Mouse (Mus musculus): Measurements from ENCODE around the gene Hist1h2bp. TPM values are rescaled to one million over a fixed set of nuclear protein-coding genes. Genes with fewer than 3 reads are reported as not detected.
"Not testable (repeated sequence)": the region's sequence is repeated elsewhere in the genome, so short reads cannot be mapped to it uniquely, and the experiment has no call there.

The Hist1h2bp gene
- polyA plus RNA-seq, 1 experiment from 2014 or later: not detected

GRCm38 (mm10) chr13:21753524-21754285 lies 33.6 kb upstream of the Hist1h2bp start, which contains the start of the genes Hist1h2ak and Hist1h2bn:
Hist1h2ak (minus strand) TSS chr13:21753827.
Hist1h2bn (plus strand) TSS chr13:21754123.
- WGBS: under 1% methylated on average over 37 of the region's 50 CpGs
- H3K36me3 ChIP-seq (ENCODE audit: control insufficient read depth, insufficient read depth, low read length); H3K9me3 ChIP-seq (ENCODE audit: control insufficient read depth, low read length); H3K27me3 ChIP-seq (ENCODE audit: control insufficient read depth, insufficient read depth, low read length): not testable (repeated sequence)
- H3K4me3 ChIP-seq (ENCODE audit: low read depth, low read length): peak within 1 kb of the TSS; percentile 38
- peaks cover 25% of the 10 kb centered on the region for H3K4me1 ChIP-seq (ENCODE audit: control insufficient read depth, insufficient read depth, low read length)
- H3K27ac ChIP-seq (ENCODE audit: low read depth, low read length): peak within 1 kb of the TSS; percentile 85
- peak within 1 kb of the TSS; percentile 71 for H3K4me2 ChIP-seq (ENCODE audit: low read depth, low read length)
- peak; percentile 97 for ATAC-seq (ENCODE audit: low read depth)
- peak within 1 kb of the TSS; percentile 48 for H3K9ac ChIP-seq (replicated peaks; ENCODE audit: low read depth, low read length)

DNA sequence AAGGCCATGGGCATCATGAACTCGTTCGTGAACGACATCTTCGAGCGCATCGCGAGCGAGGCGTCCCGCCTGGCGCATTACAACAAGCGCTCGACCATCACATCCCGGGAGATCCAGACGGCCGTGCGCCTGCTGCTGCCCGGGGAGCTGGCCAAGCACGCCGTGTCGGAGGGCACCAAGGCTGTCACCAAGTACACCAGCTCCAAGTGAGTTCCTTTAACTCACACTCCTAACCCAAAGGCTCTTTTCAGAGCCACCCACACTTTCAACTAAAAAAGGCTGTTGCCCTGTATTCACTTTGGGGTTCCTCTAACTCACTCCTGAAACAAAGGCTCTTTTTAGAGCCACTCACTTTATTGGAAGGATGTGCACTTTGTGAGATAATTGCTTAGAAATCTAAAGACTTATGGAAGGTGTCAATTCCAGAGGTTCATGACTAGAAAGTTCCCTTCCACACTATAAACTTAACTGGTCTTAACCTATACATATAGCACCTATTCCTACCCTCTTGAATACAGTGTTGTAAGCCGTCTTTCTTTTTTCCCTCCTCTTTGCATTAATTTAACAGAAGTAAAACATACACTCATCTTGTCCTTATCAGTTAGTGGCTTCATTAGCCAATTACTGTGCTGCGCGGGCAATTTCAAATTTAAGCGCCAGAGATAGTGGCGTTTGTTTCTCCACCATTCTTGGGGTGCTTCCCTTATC lies 32.8 kb upstream of the Hist1h2bp start:
- Histone ChIP-seq H3K4me3 (ENCODE audit: low read depth, low read length) (peak overlapping the region; percentile 38), H3K9ac (replicated peaks; ENCODE audit: low read depth, low read length) (0 out of 2 replicates have a peak overlapping the region, but pooled peaks have one; percentile 21), H3K4me2 (ENCODE audit: low read depth, low read length) (peak overlapping the region; percentile 71), H3K27ac (ENCODE audit: low read depth, low read length) (peak overlapping the region; percentile 16; the same call in 1 of the 2 replicates), H3K4me1 (ENCODE audit: control insufficient read depth, insufficient read depth, low read length) (peaks cover 18% of the 10 kb centered on the region)
- ATAC-seq (ENCODE audit: low read depth): peak; percentile 2; the same call in 1 of the 2 replicates
- WGBS: 2% methylated on average over 18 of the region's 26 CpGs
- not testable (repeated sequence) for H3K27me3 ChIP-seq (ENCODE audit: control insufficient read depth, insufficient read depth, low read length); H3K9me3 ChIP-seq (ENCODE audit: control insufficient read depth, low read length); H3K36me3 ChIP-seq (ENCODE audit: control insufficient read depth, insufficient read depth, low read length)

DNA sequence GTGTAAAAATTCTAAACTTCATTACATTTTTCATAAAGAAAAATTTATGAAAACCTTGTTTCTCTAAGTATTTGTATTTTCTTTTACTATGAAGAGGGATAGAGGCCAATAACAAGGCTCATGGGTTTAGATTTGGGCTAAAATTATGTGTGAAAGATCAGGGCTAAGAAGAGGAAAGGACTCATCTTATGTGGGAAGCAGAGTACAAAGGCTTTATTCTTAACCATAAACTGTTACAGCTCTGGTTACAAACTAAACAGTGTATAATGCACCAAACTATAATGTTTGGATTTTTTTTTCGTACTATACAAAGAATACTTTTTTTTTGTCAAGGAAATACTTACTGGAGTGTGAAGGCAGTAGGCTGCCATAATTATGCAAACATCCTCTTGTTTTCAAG lies 31.6 kb upstream of the Hist1h2bp start:
- Histone ChIP-seq H3K36me3 (ENCODE audit: control insufficient read depth, insufficient read depth, low read length) (no peaks in the 10 kb centered on the region), H3K4me2 (ENCODE audit: low read depth, low read length) (no peak overlapping the region), H3K4me3 (ENCODE audit: low read depth, low read length) (no peak overlapping the region), H3K27me3 (ENCODE audit: control insufficient read depth, insufficient read depth, low read length) (no peaks in the 10 kb centered on the region), H3K4me1 (ENCODE audit: control insufficient read depth, insufficient read depth, low read length) (peaks cover 13% of the 10 kb centered on the region), H3K9me3 (ENCODE audit: control insufficient read depth, low read length) (no peaks in the 10 kb centered on the region), H3K9ac (replicated peaks; ENCODE audit: low read depth, low read length) (no peak overlapping the region), H3K27ac (ENCODE audit: low read depth, low read length) (no peak overlapping the region)
- ATAC-seq (ENCODE audit: low read depth): no peak
- WGBS: 73% methylated on average over 1 of the region's 1 CpGs

- H3K9me3 ChIP-seq (ENCODE audit: control insufficient read depth, low read length): no peaks in the 10 kb centered on the region
- peak overlapping the region; percentile 37 for H3K4me3 ChIP-seq (ENCODE audit: low read depth, low read length)
- H3K4me2 ChIP-seq (ENCODE audit: low read depth, low read length): peak overlapping the region; percentile 70
- peak; percentile 95 for ATAC-seq (ENCODE audit: low read depth)
- peak overlapping the region; percentile 41 for H3K9ac ChIP-seq (replicated peaks; ENCODE audit: low read depth, low read length)
- no peaks in the 10 kb centered on the region for H3K36me3 ChIP-seq (ENCODE audit: control insufficient read depth, insufficient read depth, low read length)
- WGBS: 4% methylated on average over 33 of the region's 33 CpGs
- H3K27me3 ChIP-seq (ENCODE audit: control insufficient read depth, insufficient read depth, low read length): no peaks in the 10 kb centered on the region
- H3K4me1 ChIP-seq (ENCODE audit: control insufficient read depth, insufficient read depth, low read length): peaks cover 19% of the 10 kb centered on the region
- peak overlapping the region; percentile 49; the same call in 1 of the 2 replicates for H3K27ac ChIP-seq (ENCODE audit: low read depth, low read length)
Observed at GRCm38 (mm10) chr13:21778814-21779766, 8.2 kb upstream of the Hist1h2bp start.

GRCm38 (mm10) chr13:21779767-21780731 lies 7.2 kb upstream of the Hist1h2bp start, which contains the start of gene Hist1h1b:
Hist1h1b (minus strand) TSS chr13:21780625.
- Histone ChIP-seq H3K4me2 (ENCODE audit: low read depth, low read length) (peak within 1 kb of the TSS; percentile 70), H3K36me3 (ENCODE audit: control insufficient read depth, insufficient read depth, low read length) (no peaks in the 10 kb centered on the region), H3K4me1 (ENCODE audit: control insufficient read depth, insufficient read depth, low read length) (peaks cover 19% of the 10 kb centered on the region), H3K9me3 (ENCODE audit: control insufficient read depth, low read length) (no peaks in the 10 kb centered on the region), H3K9ac (replicated peaks; ENCODE audit: low read depth, low read length) (peak within 1 kb of the TSS; percentile 39), H3K4me3 (ENCODE audit: low read depth, low read length) (peak within 1 kb of the TSS; percentile 37), H3K27ac (ENCODE audit: low read depth, low read length) (peak within 1 kb of the TSS; percentile 10; the same call in 1 of the 2 replicates), H3K27me3 (ENCODE audit: control insufficient read depth, insufficient read depth, low read length) (no peaks in the 10 kb centered on the region)
- under 1% methylated on average over 44 of the region's 44 CpGs for WGBS
- no peak for ATAC-seq (ENCODE audit: low read depth)

DNA sequence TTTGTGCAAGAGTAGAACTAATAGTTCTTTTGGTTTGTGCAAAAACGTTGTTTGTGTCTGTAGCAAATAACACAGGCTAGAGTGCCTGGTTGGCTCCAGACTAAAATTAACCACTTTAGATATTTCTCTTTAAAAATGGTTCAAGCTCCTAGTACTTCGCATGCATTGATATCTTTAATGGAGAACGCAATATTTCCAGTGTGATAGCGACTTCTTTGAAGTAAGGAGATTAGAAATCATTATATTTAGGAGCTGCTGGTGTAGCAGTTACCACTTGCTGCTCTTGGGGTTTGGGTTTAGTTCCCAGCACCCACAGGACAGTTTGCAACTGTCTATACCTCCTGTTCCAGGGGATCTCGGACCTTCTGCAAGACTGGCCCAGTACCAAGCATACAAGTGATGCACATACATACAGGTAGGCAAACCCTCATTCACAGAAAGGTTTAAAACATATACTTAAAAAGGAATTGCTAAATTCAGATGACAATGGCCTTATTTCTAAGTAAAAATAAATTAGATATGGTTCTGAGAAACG lies 6.2 kb upstream of the Hist1h2bp start:
- 47% methylated on average over 6 of the region's 6 CpGs for WGBS
- H3K4me1 ChIP-seq (ENCODE audit: control insufficient read depth, insufficient read depth, low read length): peaks cover 20% of the 10 kb centered on the region
- no peaks in the 10 kb centered on the region for H3K27me3 ChIP-seq (ENCODE audit: control insufficient read depth, insufficient read depth, low read length)
- H3K4me3 ChIP-seq (ENCODE audit: low read depth, low read length): no peak overlapping the region
- ATAC-seq (ENCODE audit: low read depth): no peak
- no peak overlapping the region for H3K27ac ChIP-seq (ENCODE audit: low read depth, low read length)
- no peaks in the 10 kb centered on the region for H3K9me3 ChIP-seq (ENCODE audit: control insufficient read depth, low read length)
- H3K36me3 ChIP-seq (ENCODE audit: control insufficient read depth, insufficient read depth, low read length): no peaks in the 10 kb centered on the region
- no peak overlapping the region for H3K9ac ChIP-seq (replicated peaks; ENCODE audit: low read depth, low read length)
- H3K4me2 ChIP-seq (ENCODE audit: low read depth, low read length): no peak overlapping the region

- no peak overlapping the region for H3K4me3 ChIP-seq (ENCODE audit: low read depth, low read length)
- whole genome bisulfite sequencing: 91% methylated on average over 1 of the region's 1 CpGs
- H3K4me1 ChIP-seq (ENCODE audit: control insufficient read depth, insufficient read depth, low read length): peaks cover 23% of the 10 kb centered on the region
- no peak for ATAC-seq (ENCODE audit: low read depth)
- no peak overlapping the region for H3K9ac ChIP-seq (replicated peaks; ENCODE audit: low read depth, low read length)
- no peaks in the 10 kb centered on the region for H3K27me3 ChIP-seq (ENCODE audit: control insufficient read depth, insufficient read depth, low read length)
- no peak overlapping the region for H3K4me2 ChIP-seq (ENCODE audit: low read depth, low read length)
- H3K9me3 ChIP-seq (ENCODE audit: control insufficient read depth, low read length): no peaks in the 10 kb centered on the region
- no peaks in the 10 kb centered on the region for H3K36me3 ChIP-seq (ENCODE audit: control insufficient read depth, insufficient read depth, low read length)
- no peak overlapping the region for H3K27ac ChIP-seq (ENCODE audit: low read depth, low read length)
Observed at GRCm38 (mm10) chr13:21781639-21782038, 5.6 kb upstream of the Hist1h2bp start.
